Mouse (Mus musculus) cerebellum, postnatal 25 days (tissue): ENCODE data around the gene Myof.

ENCODE experiments used
- DNase-seq, 2 experiments: peaks; one replicate each; pipeline ENCODE4 v3.0.0; 2021; ENCODE audit warnings: mixed read lengths in 2 of 2

The Myof gene

DNA sequence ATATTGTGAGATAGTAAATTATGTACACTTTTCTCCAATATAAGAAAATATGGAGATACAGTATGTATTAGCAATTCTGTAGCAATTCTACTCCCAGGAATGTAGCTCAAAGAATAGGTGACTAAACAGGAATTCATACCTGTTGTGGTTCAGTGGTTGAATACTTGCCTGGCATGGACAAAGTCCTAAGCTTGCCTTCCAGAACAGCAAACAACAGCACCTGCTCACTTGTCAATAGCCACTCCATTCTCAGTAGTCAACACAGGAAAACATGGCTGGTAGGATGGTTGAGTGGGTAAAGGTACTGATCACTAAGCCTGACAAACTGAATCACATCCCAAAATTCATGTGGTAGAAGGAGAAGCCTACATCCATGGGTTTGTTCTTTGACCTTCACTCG, 182.2 kb downstream of the Myof start:
- no peak for DNase-seq

DNA sequence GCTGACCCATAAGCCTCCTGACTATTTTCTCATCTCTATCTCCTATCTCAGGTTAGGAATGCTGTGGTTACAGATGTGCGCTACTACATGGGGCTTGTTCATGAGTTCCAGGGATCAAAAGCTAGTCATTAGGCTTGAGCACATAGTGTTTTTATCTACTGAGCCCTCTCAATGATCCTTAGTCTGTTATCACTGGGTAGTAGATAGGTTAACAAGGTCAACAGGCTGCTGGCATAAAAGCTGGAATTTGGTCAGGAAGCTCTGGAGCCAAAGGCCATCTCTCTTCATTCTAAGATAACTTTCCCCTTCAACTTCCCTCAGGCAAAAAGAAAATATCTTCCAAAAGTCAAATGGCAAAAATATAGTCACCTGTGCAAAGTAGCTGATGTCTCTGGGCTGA, 183.1 kb downstream of the Myof start:
- no peak for DNase-seq

DNA sequence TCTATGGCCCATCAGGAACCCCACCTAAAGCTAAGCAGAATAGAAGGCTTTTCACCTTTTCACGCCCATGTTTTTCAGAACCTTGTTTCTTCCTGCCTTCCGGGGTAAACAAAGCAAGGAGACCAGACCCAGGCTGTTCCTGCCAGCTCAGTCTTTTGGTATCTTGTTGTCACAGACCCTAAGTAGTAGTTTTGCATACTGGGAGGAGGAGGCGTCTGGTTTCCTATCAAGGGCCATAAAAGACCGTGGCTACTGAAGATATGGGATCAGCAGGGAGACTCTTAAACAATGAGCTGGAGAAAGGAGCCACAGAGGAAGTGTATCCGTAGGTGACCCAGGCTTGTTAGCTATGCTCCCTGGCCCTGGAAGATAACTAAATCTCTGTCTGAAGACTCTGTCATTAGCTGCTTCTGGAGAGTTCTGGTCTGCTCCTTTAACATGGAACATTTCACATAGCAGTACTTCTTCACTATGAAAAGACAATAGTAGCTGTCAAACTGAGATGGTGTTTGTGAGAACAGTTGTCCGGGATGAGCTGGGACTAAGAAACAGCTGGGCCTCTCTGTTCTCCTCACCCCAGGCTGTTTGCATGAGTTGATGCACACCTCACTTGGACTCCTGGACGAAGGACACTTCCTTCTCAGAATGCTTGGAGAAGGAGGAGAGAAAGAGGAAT, 184.8 kb downstream of the Myof start:
- DNase-seq = no peak

DNA sequence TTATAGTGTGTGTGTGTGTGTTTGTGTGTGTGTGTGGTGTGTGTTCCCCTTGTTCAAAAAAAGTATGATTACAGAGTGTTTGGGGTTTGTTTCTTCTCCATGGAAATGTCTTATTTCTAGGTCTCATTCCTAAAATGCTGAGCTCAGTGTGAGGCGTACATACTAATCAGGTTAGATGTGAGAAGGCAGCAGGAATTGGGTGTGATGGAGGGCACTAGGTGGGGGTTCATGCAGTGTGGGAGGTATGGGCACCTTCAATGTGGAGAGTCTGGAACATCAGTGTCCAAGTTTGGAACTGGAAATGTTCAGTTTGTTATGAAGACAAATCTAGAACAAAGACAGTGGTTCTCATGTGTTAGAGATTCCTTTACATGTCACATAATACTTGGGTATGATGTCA, 191.3 kb downstream of the Myof start:
- no peak for DNase-seq

DNA sequence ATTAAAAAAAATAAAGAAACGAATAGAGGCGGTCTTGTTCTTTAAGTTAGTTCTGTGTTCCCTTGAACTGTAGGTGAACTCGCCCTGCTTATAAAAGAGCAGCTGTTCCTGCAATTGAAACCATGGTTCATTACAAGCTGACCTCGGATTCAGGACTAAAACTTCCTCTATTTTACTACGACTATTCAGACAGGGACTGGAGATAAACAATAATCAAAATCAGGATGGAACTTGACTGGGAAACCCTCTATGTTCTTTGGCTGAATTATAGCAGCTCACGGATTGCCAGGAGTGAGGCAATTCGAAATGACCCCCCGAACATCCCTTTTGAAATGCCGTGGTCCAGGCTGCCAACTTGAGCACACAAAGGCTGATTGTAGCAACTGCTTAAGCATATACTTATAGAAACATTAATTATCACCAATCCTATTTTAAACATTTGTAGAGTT, 191.8 kb downstream of the Myof start:
- no peak for DNase-seq
